Mouse (Mus musculus) lung, adult 2 months (tissue): ENCODE results near the gene Zc3h15. TPM values are rescaled to one million over a fixed set of nuclear protein-coding genes. Genes with fewer than 3 reads are reported as not detected.

Source experiments
- DNase-seq: peaks from one replicate; pipeline ENCODE4 v3.0.0; 2022
- H3K4me1 ChIP-seq: fragments of 200-500 bp; 2 replicates; pipeline ENCODE4 v1.6.1; 2011; ENCODE audit warnings: low read length; ENCODE audit not compliant: control insufficient read depth, insufficient read depth
- H3K4me3 ChIP-seq: fragments of 200-500 bp; replicated peaks from 2 replicates; pipeline ENCODE3; 2011; ENCODE audit warnings: low read depth, mild to moderate bottlenecking, control low read depth, low read length; ENCODE audit errors: extremely low read depth
- CTCF ChIP-seq: fragments of 200-500 bp; IDR thresholded peaks from 2 replicates; pipeline ENCODE4 v1.5.1; 2011; ENCODE audit warnings: mild to moderate bottlenecking, low read length, control low read depth; ENCODE audit not compliant: insufficient read depth
- POLR2A ChIP-seq: fragments of 200-500 bp; IDR thresholded peaks from 2 replicates; pipeline ENCODE4 v1.6.1; 2011; ENCODE audit warnings: low read depth, mild to moderate bottlenecking, control low read depth, low read length, borderline replicate concordance; ENCODE audit errors: extremely low read depth
- WGBS: fragments of 180-500 bp; shearing (Covaris S2); methylation state at CpG from one replicate; pipeline ENCODE4 v1.1.7; 2018; 5-methylcytosine and 5-hydroxymethylcytosine counted together
- polyA plus RNA-seq: library from polyadenylated mRNA; depleted of rRNA; stranded (reverse); fragments of >200 nt; gene quantifications from 2 replicates; pipeline ENCODE4 v1.2.3, GENCODE M21; 2012

The Zc3h15 gene
- polyA plus RNA-seq, 1 experiment, result 14.7 TPM

GRCm38 (mm10) chr2:83682282-83682681, 38.0 kb downstream of the Zc3h15 start:
- TF ChIP-seq POLR2A (no peak), CTCF (no peak)
- 50% methylated on average over 8 of the region's 8 CpGs for WGBS
- Histone ChIP-seq H3K4me1 (no peaks in the 10 kb centered on the region), H3K4me3 (no peak overlapping the region)
- no peak for DNase-seq

GRCm38 (mm10) chr2:83683731-83684519, 39.7 kb downstream of the Zc3h15 start:
- no peak for TF ChIP-seq CTCF
- TF ChIP-seq POLR2A, result no peak
- DNase-seq, result no peak
- no peaks in the 10 kb centered on the region for H3K4me1 ChIP-seq
- H3K4me3 ChIP-seq, result no peak overlapping the region
- 77% methylated on average over 9 of the region's 9 CpGs for WGBS

GRCm38 (mm10) chr2:83684691-83685090, 40.5 kb downstream of the Zc3h15 start:
- TF ChIP-seq POLR2A, result no peak

GRCm38 (mm10) chr2:83690372-83690771, 46.1 kb downstream of the Zc3h15 start:
- no peaks in the 10 kb centered on the region for H3K4me1 ChIP-seq
- H3K4me3 ChIP-seq, result no peak overlapping the region
- no peak for TF ChIP-seq POLR2A
- WGBS, result 57% methylated on average over 2 of the region's 2 CpGs
- no peak for DNase-seq

More at GRCm38 (mm10) chr2:83684691-83685090, 40.5 kb downstream of the Zc3h15 start:
- no peak overlapping the region for H3K4me3 ChIP-seq
- no peak for DNase-seq
- 76% methylated on average over 8 of the region's 8 CpGs for WGBS
- no peaks in the 10 kb centered on the region for H3K4me1 ChIP-seq

GRCm38 (mm10) chr2:83692651-83693545, 48.7 kb downstream of the Zc3h15 start:
- H3K4me3 ChIP-seq, result no peak overlapping the region
- 45% methylated on average over 10 of the region's 10 CpGs for WGBS
- no peaks in the 10 kb centered on the region for H3K4me1 ChIP-seq
- no peak for TF ChIP-seq POLR2A
- TF ChIP-seq CTCF, result no peak
- DNase-seq, result no peak

- DNase-seq, result no peak
- Histone ChIP-seq H3K4me1 (no peaks in the 10 kb centered on the region), H3K4me3 (no peak overlapping the region)
- 77% methylated on average over 7 of the region's 7 CpGs for WGBS
- TF ChIP-seq CTCF (no peak), POLR2A (no peak)
Measured at GRCm38 (mm10) chr2:83694061-83694460, 49.8 kb downstream of the Zc3h15 start.

- Histone ChIP-seq H3K4me3 (no peak overlapping the region), H3K4me1 (no peaks in the 10 kb centered on the region)
- WGBS, result 73% methylated on average over 11 of the region's 11 CpGs
- no peak for DNase-seq
- TF ChIP-seq POLR2A, result no peak
- no peak for TF ChIP-seq CTCF
Measured at GRCm38 (mm10) chr2:83695345-83696247, 51.4 kb downstream of the Zc3h15 start.

- no peak for DNase-seq
- 73% methylated on average over 1 of the region's 1 CpGs for WGBS
- no peaks in the 10 kb centered on the region for H3K4me1 ChIP-seq
- TF ChIP-seq CTCF, result 0 out of 2 replicates have a peak, but pooled peaks have one; percentile 14
- TF ChIP-seq POLR2A, result no peak
- H3K4me3 ChIP-seq, result no peak overlapping the region
Measured at GRCm38 (mm10) chr2:83698484-83698883, 54.2 kb downstream of the Zc3h15 start.

- no peak for DNase-seq
- 43% methylated on average over 1 of the region's 1 CpGs for WGBS
- Histone ChIP-seq H3K4me1 (no peaks in the 10 kb centered on the region), H3K4me3 (no peak overlapping the region)
- TF ChIP-seq CTCF (no peak), POLR2A (no peak)
Measured at GRCm38 (mm10) chr2:83699324-83699723, 55.1 kb downstream of the Zc3h15 start.

- WGBS, result 39% methylated on average over 4 of the region's 4 CpGs
- TF ChIP-seq POLR2A (no peak), CTCF (no peak)
- no peak overlapping the region for H3K4me3 ChIP-seq
- DNase-seq, result no peak
- no peaks in the 10 kb centered on the region for H3K4me1 ChIP-seq
Measured at GRCm38 (mm10) chr2:83700667-83701066, 56.4 kb downstream of the Zc3h15 start.
